Comparison of ENCODE assay signal across 10 mouse cellular contexts in genomic region chr11:96272024-96272921, GRCm38 (mm10). TPM values are rescaled to one million over a fixed set of nuclear protein-coding genes. Genes with fewer than 3 reads are reported as not detected.
DNase-seq lines count a peak whose midpoint lies in the region; ATAC-seq and TF ChIP-seq lines count a peak whose summit lies in the region.
"Had no signal": no experiment of that assay in that cellular context is flagged by ENCODE, and none has a peak within 500 bp of the region (broad histone marks: within the 10 kb centered on the region; RNA-seq: fewer than 3 reads in every experiment).

No protein-coding gene starts in this region.

- in situ Hi-C loops in ES-E14 (cut with MboI; ENCODE audit: low sequenced_read_pairs in 2 of 2, unreplicated experiment in 2 of 2): no loop called here

- no peak for ATAC-seq in heart, embryonic 14.5 days (ENCODE audit: insufficient number of reproducible peaks, insufficient read depth, low FRiP score, low read depth)
- ATAC-seq in hindbrain, embryonic 12.5 days (ENCODE audit: low FRiP score): no peak
- 0 out of 2 replicates have a peak, but pooled peaks have one; percentile 24 for ATAC-seq in limb, embryonic 14.5 days (ENCODE audit: low FRiP score, low read depth)

- H3K4me2 ChIP-seq in heart, embryonic 14.5 days (ENCODE audit: low read length): peak overlapping the region; percentile 48
- H3K4me2 ChIP-seq in hindbrain, embryonic 12.5 days (replicated peaks): 0 out of 2 replicates have a peak overlapping the region, but pooled peaks have one; percentile 15
- H3K4me2 ChIP-seq in limb, embryonic 14.5 days (replicated peaks; ENCODE audit: low read depth, low read length, severe bottlenecking): peak overlapping the region; percentile 31; the same call in 1 of the 2 replicates

- no peak overlapping the region for H3K27ac ChIP-seq in heart, embryonic 14.5 days (replicated peaks in 1 of 2; ENCODE audit: control insufficient read depth in 1 of 2, insufficient read depth in 1 of 2, low read depth in 2 of 2, low read length in 2 of 2)
- no peak overlapping the region for H3K27ac ChIP-seq in ES-E14 (ENCODE audit: insufficient read depth, low read depth, low read length, poor library complexity, severe bottlenecking)
- no peak overlapping the region for H3K27ac ChIP-seq in hindbrain, embryonic 12.5 days
- H3K27ac ChIP-seq in limb, embryonic 14.5 days (replicated peaks; ENCODE audit: low read depth, low read length): no peak overlapping the region
- H3K27ac ChIP-seq: embryonic facial prominence, embryonic 12.5 days had no signal

- under 1% methylated on average over 57 of the region's 58 CpGs for WGBS in heart, embryonic 14.5 days
- 1% methylated on average over 53 of the region's 58 CpGs for WGBS in hindbrain, embryonic 12.5 days
- WGBS in limb, embryonic 14.5 days: 1% methylated on average over 36 of the region's 58 CpGs

- intact Hi-C loops in heart, postnatal 25 days (cut with DNase I): loop anchor here (10.0 kb wide), 2 partner anchors 267 to 463 kb away; partner anchors contain the start of gene Igf2bp1

- no peaks in the 10 kb centered on the region for H3K36me3 ChIP-seq in heart, embryonic 14.5 days (ENCODE audit: control insufficient read depth, insufficient read depth, low read length)
- H3K36me3 ChIP-seq in ES-E14 (ENCODE audit: control insufficient read depth, insufficient read depth, low read length, poor library complexity, severe bottlenecking): no peaks in the 10 kb centered on the region
- no peaks in the 10 kb centered on the region for H3K36me3 ChIP-seq in hindbrain, embryonic 12.5 days
- H3K36me3 ChIP-seq in limb, embryonic 14.5 days (ENCODE audit: control insufficient read depth, insufficient read depth, low read length): no peaks in the 10 kb centered on the region
- H3K36me3 ChIP-seq: embryonic facial prominence, embryonic 12.5 days had no signal

- peaks cover 0 to 11% of the 10 kb centered on the region in 2 experiments; a peak in 2 of 4 replicates for H3K4me1 ChIP-seq in heart, embryonic 14.5 days (ENCODE audit: control insufficient read depth in 2 of 2, insufficient read depth in 2 of 2, low read length in 2 of 2)
- peaks cover 0 to 8% of the 10 kb centered on the region in 2 experiments; a peak in 2 of 4 replicates for H3K4me1 ChIP-seq in ES-E14 (ENCODE audit: control insufficient read depth in 2 of 2, insufficient read depth in 2 of 2, low read length in 2 of 2, poor library complexity in 1 of 2)
- H3K4me1 ChIP-seq in hindbrain, embryonic 12.5 days: peaks cover 6% of the 10 kb centered on the region
- H3K4me1 ChIP-seq in limb, embryonic 14.5 days (ENCODE audit: control insufficient read depth, insufficient read depth, low read length): no peaks in the 10 kb centered on the region
- H3K4me1 ChIP-seq: embryonic facial prominence, embryonic 12.5 days had no signal

- DNase-seq in heart, postnatal 25 days (ENCODE audit: low spot score): no peak
- no peak for DNase-seq in ES-E14 (ENCODE audit: low read depth, low spot score)
- no peak for DNase-seq in limb, embryonic 14.5 days (ENCODE audit: low spot score)
- DNase-seq in thymus, postnatal 36 days: no peak
- no peak for DNase-seq in thymus, postnatal 4 days
- DNase-seq in cerebellum, postnatal 14 days: no peak

- H3K27me3 ChIP-seq in heart, embryonic 14.5 days (ENCODE audit: control insufficient read depth, insufficient read depth, low read length): peaks cover 100% of the 10 kb centered on the region
- H3K27me3 ChIP-seq in hindbrain, embryonic 12.5 days: peaks cover 98% of the 10 kb centered on the region
- peaks cover 98% of the 10 kb centered on the region for H3K27me3 ChIP-seq in limb, embryonic 14.5 days (ENCODE audit: control insufficient read depth, insufficient read depth, low read length)

- no peak for TF ChIP-seq POLR2A in limb, embryonic 14.5 days (IDR thresholded peaks at IDR 0.05; ENCODE audit: borderline replicate concordance, extremely low read depth, insufficient read depth, insufficient read length)

- H3K4me3 ChIP-seq in heart, embryonic 14.5 days (ENCODE audit: control insufficient read depth in 1 of 2, insufficient read depth in 1 of 2, low read depth in 1 of 2, low read length in 2 of 2): peak overlapping the region in 1 of 2 experiments; percentile 29; a peak in 2 of 4 replicates
- peak overlapping the region; percentile 25 to 50 for H3K4me3 ChIP-seq in ES-E14 (ENCODE audit: insufficient read depth in 1 of 2, low read depth in 1 of 2, low read length in 2 of 2, poor library complexity in 1 of 2, severe bottlenecking in 1 of 2)
- H3K4me3 ChIP-seq in hindbrain, embryonic 12.5 days: peak overlapping the region; percentile 23; the same call in 1 of the 2 replicates
- peak overlapping the region; percentile 28 for H3K4me3 ChIP-seq in limb, embryonic 14.5 days (replicated peaks; ENCODE audit: low read length)

- H3K9me3 ChIP-seq in heart, embryonic 14.5 days (ENCODE audit: control insufficient read depth, low read length): no peaks in the 10 kb centered on the region
- no peaks in the 10 kb centered on the region for H3K9me3 ChIP-seq in ES-E14 (ENCODE audit: control insufficient read depth, insufficient read depth, low read depth, low read length)
- H3K9me3 ChIP-seq in hindbrain, embryonic 12.5 days (replicated peaks): no peaks in the 10 kb centered on the region
- no peaks in the 10 kb centered on the region for H3K9me3 ChIP-seq in limb, embryonic 14.5 days (ENCODE audit: control insufficient read depth, low read length)
- H3K9me3 ChIP-seq: embryonic facial prominence, embryonic 12.5 days had no signal

- H3K9ac ChIP-seq in heart, embryonic 14.5 days (ENCODE audit: low read length): no peak overlapping the region
- peak overlapping the region; percentile 55; the same call in 1 of the 2 replicates for H3K9ac ChIP-seq in ES-E14 (ENCODE audit: insufficient read depth, low read depth, low read length, poor library complexity, severe bottlenecking)
- peak overlapping the region; percentile 23; the same call in 1 of the 2 replicates for H3K9ac ChIP-seq in hindbrain, embryonic 12.5 days
- H3K9ac ChIP-seq in limb, embryonic 14.5 days (ENCODE audit: low read depth, low read length, severe bottlenecking): no peak overlapping the region
- H3K9ac ChIP-seq: embryonic facial prominence, embryonic 12.5 days had no signal

TF ChIP-seq in ES-E14, 5 proteins besides CTCF, POLR2A, EP300 and RAD21:
- no peak for TF ChIP-seq HCFC1 (IDR thresholded peaks at IDR 0.05; ENCODE audit: borderline replicate concordance, insufficient read depth, low read length)
- no peak for TF ChIP-seq MAFK (IDR thresholded peaks at IDR 0.05; ENCODE audit: insufficient read depth, low read depth, low read length)
- no peak for TF ChIP-seq ZNF384 (IDR thresholded peaks at IDR 0.05; ENCODE audit: low read depth, low read length)
- TF ChIP-seq ZC3H11A (IDR thresholded peaks at IDR 0.05; ENCODE audit: borderline replicate concordance, low read depth, low read length): no peak
- no peak for TF ChIP-seq CHD2 (IDR thresholded peaks at IDR 0.05; ENCODE audit: low read depth, low read length)

RNA-seq across cellular contexts. Expression of gene Hoxb9, which starts 1.0 kb away (rescaled TPM):
- polyA plus RNA-seq in heart, embryonic 14.5 days (2014; fragmentation: Nextera tagmentation; extraction: Ambion mirVana): not detected in 2 replicates
- total RNA-seq in heart, postnatal 25 days (2021): not detected
- total RNA-seq in ES-E14 (2012; rRNA removed): 1.2 and 3.3 TPM in 2 replicates
- 0.36 and 0.46 TPM in 2 replicates for polyA plus RNA-seq in hindbrain, embryonic 12.5 days (2016; fragmentation: Nextera tagmentation; extraction: Ambion mirVana)
- 3.2 and 4.4 TPM in 2 replicates for polyA plus RNA-seq in limb, embryonic 14.5 days (2012; rRNA removed)
- 1.1 and 1.2 TPM in 2 replicates for polyA plus RNA-seq in limb, embryonic 14.5 days (2014; fragmentation: Nextera tagmentation; extraction: Ambion mirVana)
- total RNA-seq: layer of hippocampus, adult 18-20 months had no signal

RNA-seq across cellular contexts. Expression of gene Hoxb8, which starts 9.4 kb away (rescaled TPM):
- not detected in 2 replicates for polyA plus RNA-seq in heart, embryonic 14.5 days (2014; fragmentation: Nextera tagmentation; extraction: Ambion mirVana)
- not detected for total RNA-seq in heart, postnatal 25 days (2021)
- total RNA-seq in ES-E14 (2012; rRNA removed): 0.18 TPM in 1 of 2 replicates, not detected in the other
- polyA plus RNA-seq in hindbrain, embryonic 12.5 days (2016; fragmentation: Nextera tagmentation; extraction: Ambion mirVana): 4.4 and 8.1 TPM in 2 replicates
- 2.1 and 2.3 TPM in 2 replicates for polyA plus RNA-seq in limb, embryonic 14.5 days (2012; rRNA removed)
- 0.10 and 0.43 TPM in 2 replicates for polyA plus RNA-seq in limb, embryonic 14.5 days (2014; fragmentation: Nextera tagmentation; extraction: Ambion mirVana)
- total RNA-seq: layer of hippocampus, adult 18-20 months had no signal
- polyA plus RNA-seq: embryonic facial prominence, embryonic 12.5 days had no signal

RNA-seq across cellular contexts. Expression of gene Hoxb7, which starts 14.2 kb away (rescaled TPM):
- polyA plus RNA-seq in heart, embryonic 14.5 days (2014; fragmentation: Nextera tagmentation; extraction: Ambion mirVana): 0.36 TPM in 1 of 2 replicates, not detected in the other
- total RNA-seq in heart, postnatal 25 days (2021): not detected
- 0.98 TPM in 1 of 2 replicates, not detected in the other for total RNA-seq in ES-E14 (2012; rRNA removed)
- polyA plus RNA-seq in hindbrain, embryonic 12.5 days (2016; fragmentation: Nextera tagmentation; extraction: Ambion mirVana): 9.6 and 11.0 TPM in 2 replicates
- 2.0 and 2.7 TPM in 2 replicates for polyA plus RNA-seq in limb, embryonic 14.5 days (2012; rRNA removed)
- 2.2 and 4.4 TPM in 2 replicates for polyA plus RNA-seq in limb, embryonic 14.5 days (2014; fragmentation: Nextera tagmentation; extraction: Ambion mirVana)
- total RNA-seq: layer of hippocampus, adult 18-20 months had no signal
- polyA plus RNA-seq: embryonic facial prominence, embryonic 12.5 days had no signal

RNA-seq across cellular contexts. Expression of gene Hoxb6, which starts 20.0 kb away (rescaled TPM):
- not detected in 2 replicates for polyA plus RNA-seq in heart, embryonic 14.5 days (2014; fragmentation: Nextera tagmentation; extraction: Ambion mirVana)
- not detected for total RNA-seq in heart, postnatal 25 days (2021)
- 0.22 and 0.26 TPM in 2 replicates for total RNA-seq in ES-E14 (2012; rRNA removed)
- polyA plus RNA-seq in hindbrain, embryonic 12.5 days (2016; fragmentation: Nextera tagmentation; extraction: Ambion mirVana): 60.0 and 64.5 TPM in 2 replicates
- polyA plus RNA-seq in limb, embryonic 14.5 days (2012; rRNA removed): 2.2 and 2.8 TPM in 2 replicates
- polyA plus RNA-seq in limb, embryonic 14.5 days (2014; fragmentation: Nextera tagmentation; extraction: Ambion mirVana): 0.30 and 0.61 TPM in 2 replicates
- total RNA-seq: layer of hippocampus, adult 18-20 months had no signal
- polyA plus RNA-seq: embryonic facial prominence, embryonic 12.5 days had no signal

RNA-seq across cellular contexts. Expression of gene Hoxb5, which starts 30.9 kb away (rescaled TPM):
- 0.27 TPM in 1 of 2 replicates, not detected in the other for polyA plus RNA-seq in heart, embryonic 14.5 days (2014; fragmentation: Nextera tagmentation; extraction: Ambion mirVana)
- under 1 TPM; 0.10 to 0.14 TPM for total RNA-seq in heart, postnatal 25 days (2021)
- total RNA-seq in ES-E14 (2012; rRNA removed): 0.09 and 0.16 TPM in 2 replicates
- 74.3 and 126 TPM in 2 replicates for polyA plus RNA-seq in hindbrain, embryonic 12.5 days (2016; fragmentation: Nextera tagmentation; extraction: Ambion mirVana)
- 1.8 TPM in 2 replicates for polyA plus RNA-seq in limb, embryonic 14.5 days (2012; rRNA removed)
- polyA plus RNA-seq in limb, embryonic 14.5 days (2014; fragmentation: Nextera tagmentation; extraction: Ambion mirVana): 0.51 and 0.85 TPM in 2 replicates
- total RNA-seq: layer of hippocampus, adult 18-20 months had no signal

Comparison
In these comparisons a context has a peak if more than half of its experiments do, and no peak if none do; other contexts are left out.
1. H3K9ac ChIP-seq: peak in ES-E14 (single experiment) and hindbrain, embryonic 12.5 days (single experiment); none in heart, embryonic 14.5 days (single experiment) and limb, embryonic 14.5 days (single experiment).
2. Peak in every context shown above with its lines, with median percentiles within 50 percentile points of each other: H3K4me2 ChIP-seq.